ENCODE assay signal across 35 mouse cellular contexts in genomic region chr11:61123886-61124285, GRCm38 (mm10).
"Had no signal": no experiment of that assay in that cellular context is flagged by ENCODE, and none has a peak within 500 bp of the region (broad histone marks: within the 10 kb centered on the region; RNA-seq: fewer than 3 reads in every experiment).

No protein-coding gene starts in this region.

- ATAC-seq: hindbrain, embryonic 16.5 days; hindbrain, postnatal 0 days; inflammation-experienced regulatory T-cells, adult 6 months; intestine, embryonic 15.5 days; intestine, embryonic 16.5 days; intestine, postnatal 0 days had no signal

- DNase-seq: heart, postnatal 10 days; heart, postnatal 14 days; heart, postnatal 36 days; heart, postnatal 4 days; kidney, adult 11 months; kidney, adult 18-20 months; kidney, adult 2 months; kidney, adult 8-10 months; kidney, adult 9 months; kidney, postnatal 10 days; kidney, postnatal 14 days; kidney, postnatal 25 days; kidney, postnatal 36 days; kidney, postnatal 4 days; layer of hippocampus, adult 9-11 months; layer of hippocampus, postnatal 36 days had no signal

- H3K4me1 ChIP-seq: heart, embryonic 10.5 days; heart, embryonic 12.5 days; heart, embryonic 13.5 days; heart, embryonic 15.5 days; hindbrain, embryonic 10.5 days; hindbrain, embryonic 12.5 days; hindbrain, embryonic 13.5 days; hindbrain, embryonic 15.5 days; intestine, embryonic 15.5 days; kidney, embryonic 15.5 days had no signal

- H3K9ac ChIP-seq: heart, embryonic 12.5 days; heart, embryonic 13.5 days; heart, embryonic 15.5 days; hindbrain, embryonic 12.5 days; hindbrain, embryonic 13.5 days; hindbrain, embryonic 14.5 days; hindbrain, embryonic 15.5 days; intestine, embryonic 15.5 days; kidney, embryonic 15.5 days had no signal

- H3K9me3 ChIP-seq: heart, embryonic 10.5 days; heart, embryonic 13.5 days; heart, embryonic 15.5 days; hindbrain, embryonic 10.5 days; hindbrain, embryonic 12.5 days; hindbrain, embryonic 13.5 days; hindbrain, embryonic 15.5 days; intestine, embryonic 15.5 days; kidney, embryonic 15.5 days had no signal

- H3K27ac ChIP-seq: heart, embryonic 10.5 days; heart, embryonic 13.5 days; heart, embryonic 15.5 days; hindbrain, embryonic 10.5 days; hindbrain, embryonic 12.5 days; hindbrain, embryonic 13.5 days; hindbrain, embryonic 14.5 days; hindbrain, embryonic 15.5 days; hindbrain, postnatal 0 days; intestine, embryonic 15.5 days; kidney, embryonic 15.5 days; kidney, postnatal 0 days; layer of hippocampus, adult 2 months had no signal

- H3K4me2 ChIP-seq: heart, embryonic 11.5 days; heart, embryonic 12.5 days; heart, embryonic 13.5 days; heart, embryonic 15.5 days; hindbrain, embryonic 12.5 days; hindbrain, embryonic 13.5 days; hindbrain, embryonic 14.5 days; hindbrain, embryonic 15.5 days; intestine, embryonic 15.5 days; kidney, embryonic 15.5 days had no signal

- H3K36me3 ChIP-seq: heart, embryonic 10.5 days; heart, embryonic 12.5 days; heart, embryonic 13.5 days; heart, embryonic 15.5 days; hindbrain, embryonic 10.5 days; hindbrain, embryonic 12.5 days; hindbrain, embryonic 13.5 days; hindbrain, embryonic 15.5 days; intestine, embryonic 15.5 days; kidney, embryonic 15.5 days had no signal

- H3K4me3 ChIP-seq: heart, embryonic 10.5 days; heart, embryonic 12.5 days; heart, embryonic 13.5 days; heart, embryonic 15.5 days; hindbrain, embryonic 10.5 days; hindbrain, embryonic 12.5 days; hindbrain, embryonic 13.5 days; hindbrain, embryonic 15.5 days; intestine, embryonic 15.5 days; kidney, embryonic 15.5 days; layer of hippocampus, adult 2 months had no signal

- H3K27me3 ChIP-seq: heart, embryonic 12.5 days; heart, embryonic 13.5 days; heart, embryonic 15.5 days; hindbrain, embryonic 12.5 days; hindbrain, embryonic 13.5 days; hindbrain, embryonic 15.5 days; intestine, embryonic 15.5 days; kidney, embryonic 15.5 days had no signal
